Mouse (Mus musculus): ENCODE data around the gene Herc3.

DNA sequence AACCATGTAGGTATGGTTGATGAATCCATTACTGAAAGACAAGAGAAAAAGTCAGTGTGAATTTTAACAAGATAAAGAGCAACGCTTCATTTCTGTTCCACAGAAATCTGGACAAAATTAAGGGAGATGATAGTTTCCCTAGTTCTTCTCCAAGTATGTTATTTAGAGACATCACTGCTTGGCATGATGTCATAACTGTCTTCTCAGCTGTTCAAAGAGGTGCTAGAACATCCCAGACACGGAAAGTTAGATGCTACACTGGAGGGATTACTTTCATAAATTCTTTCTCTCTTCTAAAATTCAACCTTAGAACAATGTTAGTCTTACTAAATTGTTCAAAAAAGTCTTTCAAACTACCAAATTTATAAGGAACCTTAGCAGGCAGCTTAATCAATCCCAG is 129.3 kb downstream of the Herc3 start:
- no peak for TF ChIP-seq GATA1 (IDR thresholded peaks at IDR 0.05; ENCODE audit: low read length)
- no peak for TF ChIP-seq TAL1 (IDR thresholded peaks at IDR 0.05; ENCODE audit: low read length)
